Mouse (Mus musculus): Measurements from ENCODE around the gene Cnih4. TPM values are rescaled to one million over a fixed set of nuclear protein-coding genes. Genes with fewer than 3 reads are reported as not detected.

Gene Cnih4
- 6.5 TPM for polyA plus RNA-seq (2015; fragmentation: Illumina TruSeq; extraction: RNeasy Lipid Tissue Mini Kit (QIAGEN cat#74804); ENCODE audit: insufficient read depth, low read depth, low replicate concordance)

DNA sequence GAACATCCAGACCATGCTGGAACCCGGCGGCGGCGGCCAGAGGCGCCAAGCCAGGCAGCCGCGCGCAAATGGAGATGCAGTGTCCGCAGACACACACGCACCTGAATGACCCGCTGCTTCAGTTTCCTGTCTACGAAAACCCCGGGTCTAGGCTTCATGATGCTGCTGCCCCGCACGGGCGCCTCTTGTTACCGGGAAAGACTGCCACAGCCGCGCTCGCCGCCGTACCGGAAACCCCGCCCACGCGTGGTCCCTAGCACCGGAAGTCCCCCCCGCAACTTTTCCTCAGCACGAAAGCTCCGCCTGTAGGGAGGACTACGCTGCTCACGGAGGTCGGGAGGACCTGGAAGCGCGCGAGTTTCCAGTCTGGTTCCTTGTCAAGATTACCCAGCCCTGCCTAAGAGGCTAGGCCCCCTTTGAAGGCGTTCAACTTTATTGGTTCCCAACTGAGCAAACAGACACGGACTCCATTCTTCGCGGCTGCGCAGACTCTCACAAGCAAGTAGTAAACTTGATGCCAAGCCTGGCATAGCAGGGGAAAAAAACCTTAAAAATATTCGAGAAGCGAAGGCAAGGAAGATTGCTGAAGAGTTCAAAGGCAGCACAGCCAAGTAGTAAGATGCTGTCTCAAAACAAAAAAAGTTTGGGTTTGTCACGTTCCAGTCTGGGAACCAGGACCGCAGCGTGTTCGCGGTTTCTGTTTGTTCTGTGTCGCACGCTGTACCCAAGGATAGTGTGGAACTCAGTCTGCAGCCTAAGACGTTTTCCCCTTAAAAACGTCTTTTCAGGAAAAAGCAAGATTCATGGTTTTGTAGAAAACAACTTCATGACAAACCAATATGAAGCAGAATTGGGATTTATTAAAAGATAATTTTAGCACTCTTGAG is at the start of gene Cnih4, which contains the start of gene Nvl:
Gene Cnih4 (plus strand): TSS at position 744 of the 887 bp plus-strand sequence.
Gene Nvl (minus strand): TSS at position 255 of the 887 bp plus-strand sequence.

DNA sequence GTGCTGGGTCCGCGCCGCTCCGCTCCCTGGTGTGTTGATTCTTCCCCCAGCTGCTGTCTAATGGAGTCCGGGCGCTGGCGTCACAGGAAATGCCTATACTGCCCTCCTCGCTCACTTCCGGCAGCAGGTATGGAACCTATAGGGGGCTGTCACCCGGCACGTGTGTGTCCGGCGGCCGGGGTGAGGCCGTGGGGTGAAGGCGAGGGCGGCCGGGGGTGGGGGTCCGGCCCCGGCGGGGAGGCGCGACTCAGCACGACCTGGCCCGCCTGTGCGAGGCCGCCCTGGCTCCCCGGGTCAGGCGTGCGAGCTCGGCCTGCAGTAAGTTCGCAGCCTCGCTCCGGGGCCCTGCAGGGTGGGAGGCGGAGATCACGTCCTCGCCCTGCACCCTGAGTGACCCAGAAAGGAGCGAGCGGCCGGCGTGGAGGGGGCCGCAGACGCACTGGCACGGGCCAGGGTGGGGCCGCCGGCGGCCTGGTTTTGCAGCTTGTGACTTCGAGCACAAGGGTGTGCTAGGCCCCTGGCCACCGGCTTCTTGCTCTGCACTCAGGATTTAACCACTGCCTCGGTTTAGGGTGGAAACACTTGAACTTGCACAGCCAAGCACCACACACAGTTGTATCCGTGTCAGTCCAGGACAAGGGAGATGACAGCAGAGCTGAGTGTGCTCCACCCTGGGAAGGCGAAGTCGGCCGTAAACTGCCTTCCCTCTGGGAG is 67.6 kb downstream of the Cnih4 start, which contains the start of gene Wdr26:
Gene Wdr26 (minus strand): TSS at position 82 of the 714 bp plus-strand sequence.

Other genes with a start within 250 kb of the Cnih4 start
- gene Pycr2, start 240.4 kb upstream of the Cnih4 start, polyA plus RNA-seq (2015; fragmentation: Illumina TruSeq; extraction: RNeasy Lipid Tissue Mini Kit (QIAGEN cat#74804); ENCODE audit: insufficient read depth, low read depth, low replicate concordance): 26.7 TPM
- 1.2 TPM for gene Lefty1, start 209.7 kb upstream of the Cnih4 start, polyA plus RNA-seq (2015; fragmentation: Illumina TruSeq; extraction: RNeasy Lipid Tissue Mini Kit (QIAGEN cat#74804); ENCODE audit: insufficient read depth, low read depth, low replicate concordance)
- 25.8 TPM for gene Tmem63a, start 202.3 kb upstream of the Cnih4 start, polyA plus RNA-seq (2015; fragmentation: Illumina TruSeq; extraction: RNeasy Lipid Tissue Mini Kit (QIAGEN cat#74804); ENCODE audit: insufficient read depth, low read depth, low replicate concordance)
- 29.9 TPM for gene Ephx1, start 123.8 kb upstream of the Cnih4 start, polyA plus RNA-seq (2015; fragmentation: Illumina TruSeq; extraction: RNeasy Lipid Tissue Mini Kit (QIAGEN cat#74804); ENCODE audit: insufficient read depth, low read depth, low replicate concordance)
- gene 9130409I23Rik, start 93.5 kb upstream of the Cnih4 start, polyA plus RNA-seq (2015; fragmentation: Illumina TruSeq; extraction: RNeasy Lipid Tissue Mini Kit (QIAGEN cat#74804); ENCODE audit: insufficient read depth, low read depth, low replicate concordance): not detected
- 3.6 TPM for gene Nvl, start 489 bp upstream of the Cnih4 start, polyA plus RNA-seq (2015; fragmentation: Illumina TruSeq; extraction: RNeasy Lipid Tissue Mini Kit (QIAGEN cat#74804); ENCODE audit: insufficient read depth, low read depth, low replicate concordance)
- gene Wdr26, start 67.3 kb downstream of the Cnih4 start, polyA plus RNA-seq (2015; fragmentation: Illumina TruSeq; extraction: RNeasy Lipid Tissue Mini Kit (QIAGEN cat#74804); ENCODE audit: insufficient read depth, low read depth, low replicate concordance): 12.3 TPM
- not detected for gene Cnih3, start 207.9 kb downstream of the Cnih4 start, polyA plus RNA-seq (2015; fragmentation: Illumina TruSeq; extraction: RNeasy Lipid Tissue Mini Kit (QIAGEN cat#74804); ENCODE audit: insufficient read depth, low read depth, low replicate concordance)